28 mouse cellular contexts compared by ENCODE assay signal in genomic region chr14:47175136-47175535, GRCm38 (mm10).
"Had no signal": no experiment of that assay in that cellular context is flagged by ENCODE, and none has a peak within 500 bp of the region (broad histone marks: within the 10 kb centered on the region; RNA-seq: fewer than 3 reads in every experiment).

No protein-coding gene starts in this region.

- DNase-seq: cerebellum, adult 2 months; cerebellum, adult 8-10 months; cerebellum, adult 9-10 months; cerebellum, adult 9-11 months; cerebellum, postnatal 10 days; cerebellum, postnatal 14 days; cerebellum, postnatal 25 days; cerebellum, postnatal 36 days; embryo, embryonic 11 days; forebrain, postnatal 0 days; gastrocnemius, adult 2 months; gastrocnemius, postnatal 10 days; gastrocnemius, postnatal 14 days; gastrocnemius, postnatal 25 days; gastrocnemius, postnatal 36 days; heart, adult 18-20 months; heart, adult 2 months had no signal

- H3K36me3 ChIP-seq: embryonic facial prominence, embryonic 10.5 days; embryonic facial prominence, embryonic 12.5 days; embryonic facial prominence, embryonic 13.5 days; embryonic facial prominence, embryonic 15.5 days; forebrain, embryonic 10.5 days; forebrain, embryonic 12.5 days; forebrain, embryonic 15.5 days had no signal

- ATAC-seq: forebrain, embryonic 13.5 days; forebrain, embryonic 14.5 days; forebrain, embryonic 15.5 days; forebrain, embryonic 16.5 days; forebrain, postnatal 0 days had no signal

- H3K4me1 ChIP-seq: forebrain, embryonic 12.5 days; forebrain, embryonic 13.5 days had no signal

- H3K9me3 ChIP-seq: embryonic facial prominence, embryonic 10.5 days; embryonic facial prominence, embryonic 12.5 days; embryonic facial prominence, embryonic 13.5 days; embryonic facial prominence, embryonic 15.5 days; forebrain, embryonic 10.5 days; forebrain, embryonic 12.5 days; forebrain, embryonic 13.5 days; forebrain, embryonic 15.5 days had no signal

- H3K27ac ChIP-seq: embryonic facial prominence, embryonic 10.5 days; embryonic facial prominence, embryonic 12.5 days; embryonic facial prominence, embryonic 13.5 days; embryonic facial prominence, embryonic 15.5 days; forebrain, embryonic 10.5 days; forebrain, embryonic 12.5 days; forebrain, embryonic 13.5 days; forebrain, embryonic 15.5 days; gastrocnemius, adult 2 months; heart, adult 2 months had no signal

- H3K9ac ChIP-seq: embryonic facial prominence, embryonic 12.5 days; embryonic facial prominence, embryonic 13.5 days; embryonic facial prominence, embryonic 15.5 days; forebrain, embryonic 12.5 days; forebrain, embryonic 13.5 days; forebrain, embryonic 15.5 days; forebrain, postnatal 0 days had no signal

- H3K4me2 ChIP-seq: embryonic facial prominence, embryonic 12.5 days; embryonic facial prominence, embryonic 13.5 days; embryonic facial prominence, embryonic 15.5 days; forebrain, embryonic 12.5 days; forebrain, embryonic 13.5 days; forebrain, embryonic 15.5 days had no signal

- H3K4me3 ChIP-seq: embryonic facial prominence, embryonic 10.5 days; embryonic facial prominence, embryonic 12.5 days; embryonic facial prominence, embryonic 13.5 days; embryonic facial prominence, embryonic 15.5 days; erythroblast, embryonic 14.5 days; forebrain, embryonic 10.5 days; forebrain, embryonic 12.5 days; forebrain, embryonic 13.5 days; forebrain, embryonic 15.5 days; gastrocnemius, adult 2 months; heart, adult 2 months had no signal

- H3K27me3 ChIP-seq: embryonic facial prominence, embryonic 12.5 days; embryonic facial prominence, embryonic 13.5 days; embryonic facial prominence, embryonic 15.5 days; forebrain, embryonic 12.5 days; forebrain, embryonic 13.5 days; forebrain, embryonic 15.5 days had no signal
